Mouse (Mus musculus) heart, adult 2 months (tissue): ENCODE data around the gene Bmp3.

Experiments
- CTCF ChIP-seq: fragments of 200-600 bp; IDR thresholded peaks from 2 replicates; pipeline ENCODE4 v1.8.1; 2022; ENCODE audit warnings: antibody characterized with exemption, mild to moderate bottlenecking, moderate library complexity
- EP300 ChIP-seq: fragments of 200-500 bp; IDR thresholded peaks from 2 replicates; pipeline ENCODE4 v1.6.1; 2011; ENCODE audit warnings: low read depth, low read length, control low read depth; ENCODE audit not compliant: insufficient read depth
- POLR2A ChIP-seq: fragments of 200-500 bp; IDR thresholded peaks from 2 replicates; pipeline ENCODE4 v1.6.1; 2011; ENCODE audit warnings: mild to moderate bottlenecking, low read depth, low read length, control low read depth; ENCODE audit not compliant: insufficient read depth

DNA sequence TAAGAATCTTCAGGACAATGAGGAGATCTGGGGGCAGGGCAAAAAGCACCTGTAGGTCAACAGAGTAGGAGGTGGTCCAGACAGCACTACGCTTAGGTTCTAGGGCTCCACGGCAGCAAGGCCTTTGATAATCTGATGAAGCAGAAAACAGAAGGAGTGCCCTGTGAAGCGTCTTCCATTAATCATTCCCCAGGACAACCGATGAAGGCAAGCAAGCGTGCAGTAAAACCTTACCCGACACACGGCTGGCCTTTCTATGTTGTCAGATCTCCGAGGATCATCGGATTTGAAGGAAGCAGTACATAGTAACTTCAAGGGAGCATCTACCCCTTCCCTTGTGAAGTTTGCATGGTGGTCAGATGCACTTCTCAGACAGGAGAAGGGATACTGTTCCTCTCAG, 46.3 kb upstream of the Bmp3 start:
- TF ChIP-seq POLR2A = no peak
- TF ChIP-seq CTCF = no peak
- TF ChIP-seq EP300 = no peak
